Mouse (Mus musculus): ENCODE results near the gene Ttc1.

- TF ChIP-seq CTCF (IDR thresholded peaks at IDR 0.05; ENCODE audit: low read depth) (no peak), EP300 (IDR thresholded peaks at IDR 0.05; ENCODE audit: low read depth) (no peak)
Observed at GRCm38 (mm10) chr11:43775469-43776323, 27.9 kb upstream of the Ttc1 start.

Measured in liver, postnatal 0 days (tissue).